Mouse (Mus musculus) monocyte, adult 5-6 weeks (primary cell): ENCODE data around the gene Cnst. TPM values are rescaled to one million over a fixed set of nuclear protein-coding genes. Genes with fewer than 3 reads are reported as not detected.

Experiments used
- ATAC-seq: fragments of 153-309, 156-312 bp; replicated peaks from 2 replicates; pipeline ENCODE4 v1.8.0; 2017; ENCODE audit warnings: mild to moderate bottlenecking; ENCODE audit not compliant: low TSS enrichment, insufficient number of reproducible peaks, severe bottlenecking, poor library complexity, low FRiP score
- total RNA-seq: library from RNA; stranded (forward); fragments of 200-1000, 200-491, 200-594 nt; gene quantifications from 3 replicates; pipeline ENCODE4 v1.2.3, GENCODE M21; 2017

Cnst gene
- total RNA-seq = 46.3 to 67.5 TPM (median 54.8 TPM) in 3 replicates

DNA sequence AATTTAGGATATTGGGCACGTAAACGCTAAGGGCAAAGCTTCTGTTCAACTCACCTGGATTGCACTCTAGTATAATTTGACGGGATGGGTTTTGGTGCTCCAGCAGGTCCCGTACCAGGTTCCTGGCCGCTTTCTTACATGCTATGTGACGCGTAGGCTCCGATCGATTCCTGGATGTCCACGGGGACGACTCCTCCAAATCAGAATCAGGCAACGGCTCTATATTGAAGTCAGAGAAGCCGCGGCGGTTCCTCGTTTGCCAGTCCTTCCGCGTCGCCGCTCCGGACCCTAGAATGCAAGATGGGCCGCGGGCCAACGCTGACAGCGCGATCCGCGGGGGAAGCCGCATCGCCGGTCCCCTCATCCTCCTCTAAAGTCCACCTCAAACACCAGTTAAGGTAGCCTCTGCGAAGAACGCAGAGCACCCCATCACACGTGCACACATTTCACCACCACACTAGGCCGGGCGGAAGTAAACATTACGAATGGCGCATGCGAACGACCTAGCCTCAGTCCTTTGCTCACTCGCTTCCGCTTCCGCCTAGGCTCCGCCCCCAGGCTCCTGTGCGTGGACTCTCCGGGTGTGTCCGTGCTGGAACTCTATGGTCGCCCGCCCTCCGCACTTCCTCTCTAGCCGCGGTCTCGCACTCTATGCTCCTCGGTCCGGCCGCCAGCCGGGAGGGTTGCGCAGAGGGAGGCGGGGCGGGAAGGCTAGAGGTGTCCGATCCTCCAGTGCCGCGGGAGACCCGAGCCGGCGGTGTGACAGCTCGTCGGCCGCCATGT is at the start of gene Cnst, which contains the start of gene Tfb2m:
TSS of gene Cnst (plus strand) at position 603 of the 783 bp plus-strand sequence.
TSS of gene Tfb2m (minus strand) at position 500 of the 783 bp plus-strand sequence.
- peak; percentile 97 for ATAC-seq

DNA sequence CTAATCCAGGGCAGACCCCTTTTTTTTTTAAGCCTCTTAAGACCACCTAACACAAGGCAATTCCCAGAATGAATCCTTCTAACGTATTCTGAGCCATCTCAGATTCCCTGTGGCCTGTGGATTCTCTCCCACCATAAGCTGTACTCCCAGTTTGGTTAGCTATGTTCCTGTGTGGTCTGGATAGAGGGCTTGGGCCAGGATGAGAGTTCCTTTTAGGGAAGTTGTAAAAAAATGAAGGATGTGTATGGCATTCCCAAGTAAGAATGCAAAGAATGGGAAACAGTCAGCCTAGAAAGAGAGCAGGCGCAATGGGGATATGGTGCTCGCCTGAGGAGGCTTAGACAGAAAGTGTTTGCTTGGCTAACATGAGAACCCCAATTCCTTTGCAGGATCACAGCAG is 46.9 kb upstream of the Cnst start:
- ATAC-seq = no peak

DNA sequence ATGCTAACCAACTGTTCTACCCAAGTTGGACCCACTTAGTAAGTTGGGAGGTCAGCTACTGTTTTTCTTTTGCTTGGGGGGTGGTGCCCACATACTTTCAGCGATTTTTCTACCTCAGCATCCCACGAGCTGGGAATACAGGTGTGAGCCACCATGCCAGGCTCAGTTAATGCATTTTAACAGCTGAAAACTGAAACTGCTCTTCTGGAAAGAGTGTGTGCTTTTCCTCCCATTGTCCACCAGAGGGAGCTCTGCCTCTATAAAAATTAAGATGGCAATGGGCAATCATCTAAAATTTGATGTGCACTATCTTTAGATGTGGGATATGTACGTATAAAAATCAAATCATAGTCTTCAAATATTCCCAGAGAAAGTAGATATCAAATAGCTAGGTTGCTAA is 43.6 kb upstream of the Cnst start:
- 0 out of 2 replicates have a peak, but pooled peaks have one; percentile 50 for ATAC-seq

DNA sequence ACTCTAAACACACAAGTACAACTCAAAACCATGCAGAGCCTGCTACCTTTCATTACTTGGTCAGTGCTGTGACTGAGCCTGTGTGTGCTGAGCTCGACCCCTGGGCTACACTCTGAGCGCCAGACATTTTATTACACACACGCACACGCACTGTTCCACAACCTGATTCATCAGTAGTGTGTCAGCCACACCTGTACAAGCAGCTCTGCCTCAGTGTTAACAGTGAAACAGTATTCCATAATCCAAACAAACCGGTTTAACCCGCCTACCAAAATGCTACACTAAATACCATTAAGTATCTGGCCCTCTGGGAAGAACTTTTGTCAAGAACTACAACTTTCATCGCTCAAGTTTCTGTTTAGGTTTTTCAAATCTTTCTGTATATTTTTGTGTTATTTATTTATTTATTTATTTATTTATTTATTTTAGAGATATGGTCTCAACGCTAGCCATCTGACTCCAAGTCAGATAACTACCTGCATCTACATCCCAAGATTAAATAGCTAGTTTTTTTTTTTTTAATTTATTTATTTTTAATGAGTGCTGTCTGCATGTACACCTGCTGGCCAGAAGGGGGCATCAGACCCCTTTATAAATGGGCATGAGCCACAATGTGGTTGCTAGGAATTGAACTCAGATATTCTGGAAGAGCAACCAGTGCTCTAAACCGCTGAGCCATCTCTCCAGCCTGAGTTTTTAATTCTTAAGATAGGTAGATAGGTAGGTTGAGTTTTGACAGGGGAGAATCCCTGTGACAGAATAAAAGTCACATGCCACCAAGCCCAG is 39.4 kb upstream of the Cnst start:
- no peak for ATAC-seq

DNA sequence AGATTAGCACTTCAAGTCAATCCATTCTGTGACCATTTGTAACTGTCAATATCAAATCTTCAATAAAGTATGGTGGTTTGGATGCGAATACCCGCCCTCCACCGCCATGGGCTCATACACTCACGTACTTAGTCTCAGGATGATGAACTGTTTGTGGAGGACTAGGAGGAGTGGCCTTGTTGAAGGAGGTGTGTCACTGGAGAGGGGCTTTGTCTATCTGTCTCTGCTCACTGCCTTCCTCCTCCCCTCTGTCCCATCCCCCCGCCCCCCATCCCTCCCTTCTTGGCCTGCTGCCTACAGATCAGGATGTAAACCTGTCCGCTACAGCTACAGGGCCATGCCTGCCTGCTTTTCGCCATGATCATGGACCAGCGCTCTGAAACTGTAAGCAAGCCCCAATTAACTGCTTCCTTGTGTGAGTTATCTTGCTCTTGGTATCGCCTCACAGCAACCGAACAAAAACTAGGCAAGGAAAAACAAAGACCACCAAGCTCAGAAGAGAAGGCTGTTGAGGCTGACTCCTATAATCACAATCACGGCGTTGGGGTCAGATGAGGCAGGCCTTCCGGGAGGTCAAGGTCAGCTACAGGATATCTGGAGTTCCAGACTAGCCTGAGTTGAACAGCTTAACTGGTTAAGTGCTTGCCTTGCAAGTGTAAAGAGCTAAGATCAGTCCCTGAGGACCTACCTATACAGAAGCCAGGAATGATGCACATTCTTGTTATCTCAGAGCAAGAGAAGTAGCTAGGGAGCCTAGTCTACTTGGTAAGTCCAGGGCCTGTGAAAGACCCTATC is 35.4 kb upstream of the Cnst start:
- no peak for ATAC-seq

DNA sequence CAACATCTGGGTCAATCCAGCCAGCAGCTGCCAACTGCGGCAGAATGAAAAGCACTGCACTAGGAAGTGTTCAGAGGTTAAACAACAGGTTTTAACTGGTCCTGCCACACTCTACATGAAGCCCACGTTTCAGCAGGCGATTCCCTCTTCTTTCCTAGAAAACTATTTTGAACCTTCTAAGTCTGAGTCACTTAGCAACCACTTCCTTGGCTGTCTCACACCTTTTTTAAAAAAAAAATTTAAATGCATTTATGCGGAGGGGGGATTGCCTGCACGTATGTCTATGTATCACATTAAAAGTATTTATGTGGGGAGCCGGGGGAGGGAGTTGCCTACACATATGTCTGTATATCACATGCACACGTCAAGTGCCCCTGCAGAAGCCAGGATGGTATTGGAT is 34.3 kb upstream of the Cnst start:
- no peak for ATAC-seq

DNA sequence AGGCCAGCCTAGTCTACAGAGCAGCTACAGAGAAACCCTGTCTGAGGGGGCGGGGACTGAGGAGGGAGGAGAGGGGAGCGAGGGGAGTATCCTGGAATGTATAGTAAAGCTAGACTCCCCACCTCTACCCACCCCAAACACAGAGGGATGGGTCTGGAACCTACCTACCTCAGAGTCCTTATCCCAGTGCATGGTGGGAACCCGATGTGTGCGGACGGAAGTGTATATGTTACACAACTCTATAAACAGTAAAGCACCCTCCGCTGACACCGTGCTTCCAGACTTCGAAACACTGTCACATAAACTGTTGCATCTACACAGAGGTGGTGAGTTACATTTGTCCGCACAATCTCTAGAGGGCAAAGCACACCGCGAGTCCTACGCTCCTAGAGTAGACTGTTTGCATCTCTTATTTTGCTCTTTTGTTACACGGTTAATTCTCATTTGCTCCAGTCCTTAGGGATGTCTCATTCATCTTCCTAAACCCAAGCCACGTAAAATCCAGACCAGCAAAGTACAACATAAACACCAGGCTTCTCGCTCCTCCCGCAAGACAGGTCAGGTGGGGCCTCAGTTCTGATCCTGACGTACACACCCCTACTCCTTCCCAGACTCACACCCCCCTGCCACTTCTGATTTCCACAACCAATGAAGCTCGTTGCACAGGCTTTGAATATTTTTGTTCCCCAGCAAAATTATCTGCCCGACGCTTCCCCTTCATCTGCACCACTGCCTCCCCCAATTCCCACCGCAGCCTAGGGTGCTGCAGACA is 29.0 kb upstream of the Cnst start:
- peak; percentile 29 for ATAC-seq

DNA sequence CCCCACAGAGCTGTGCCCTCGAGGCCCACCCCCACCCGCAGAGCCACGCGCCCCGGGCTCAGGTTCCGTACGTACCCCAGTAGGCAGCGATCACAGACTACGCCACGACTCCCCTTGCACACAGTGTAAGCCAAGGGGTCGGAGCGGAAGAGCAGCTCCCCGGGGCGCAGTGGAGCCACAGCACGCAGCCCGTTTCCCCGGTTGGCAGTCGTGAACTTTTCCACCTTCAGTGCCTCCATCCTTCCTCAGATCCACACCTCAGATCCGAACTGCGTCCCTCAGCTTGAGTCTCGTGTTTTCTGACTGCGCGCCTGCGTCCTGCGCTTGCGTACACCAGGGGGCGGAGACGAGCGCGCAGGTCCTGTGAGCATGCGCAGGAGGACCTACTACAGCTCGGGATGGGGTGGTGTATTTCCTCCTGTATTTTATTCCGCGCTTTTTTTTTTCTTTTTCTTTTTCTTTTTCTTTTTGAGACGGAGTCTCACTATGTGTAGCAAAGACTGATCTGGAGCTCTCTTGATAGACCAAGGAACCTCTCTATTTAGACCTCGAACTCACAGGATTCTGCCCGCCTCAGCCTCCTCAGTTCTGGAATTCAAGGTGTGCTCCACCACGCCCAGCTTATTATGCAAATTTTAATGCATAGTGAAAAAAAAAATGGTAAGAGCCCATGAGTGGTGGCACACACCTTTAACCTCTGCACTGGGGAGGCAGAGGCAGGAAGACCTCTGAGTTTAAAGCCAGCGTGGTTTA is 28.3 kb upstream of the Cnst start, which contains the start of gene Smyd3:
TSS of gene Smyd3 (minus strand) at position 329 of the 753 bp plus-strand sequence.
- peak; percentile 96 for ATAC-seq

DNA sequence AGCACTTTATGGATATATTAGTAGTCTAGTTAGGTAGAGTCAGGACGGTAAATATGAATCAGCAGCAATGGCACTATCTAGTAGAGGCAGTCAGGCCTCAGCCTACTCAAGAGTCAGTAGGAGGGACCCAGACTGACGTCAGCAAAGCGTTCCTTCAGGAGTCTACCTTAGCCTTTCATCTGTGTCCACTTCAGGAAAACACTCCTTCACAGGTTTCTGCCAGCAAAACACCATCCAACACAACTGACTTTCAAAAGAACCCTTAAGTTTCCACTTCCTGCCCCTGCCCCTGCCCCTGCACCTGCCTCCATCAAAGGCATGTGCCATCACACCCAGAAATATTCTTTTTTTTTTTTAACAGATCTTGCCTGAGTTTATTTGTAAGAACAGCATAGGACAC is 26.3 kb upstream of the Cnst start:
- ATAC-seq = no peak

DNA sequence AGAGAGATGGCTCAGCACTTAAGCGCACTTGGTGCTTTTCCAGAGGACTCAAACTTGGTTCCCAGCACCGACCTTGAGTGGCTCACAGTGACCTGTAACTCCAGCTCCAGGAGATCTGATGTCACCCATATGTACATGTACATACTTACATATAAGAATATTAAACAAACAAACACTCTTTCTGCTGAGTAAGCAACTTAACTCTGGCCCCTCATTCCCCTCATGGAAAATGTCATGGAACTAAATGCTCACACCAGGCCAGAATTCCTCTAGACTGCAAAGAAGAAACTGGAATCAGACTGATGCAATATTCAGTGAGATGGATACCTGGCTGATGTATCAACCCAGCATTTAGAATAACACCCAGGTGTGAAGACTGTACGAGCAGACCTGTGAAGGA is 7.1 kb upstream of the Cnst start:
- no peak for ATAC-seq

DNA sequence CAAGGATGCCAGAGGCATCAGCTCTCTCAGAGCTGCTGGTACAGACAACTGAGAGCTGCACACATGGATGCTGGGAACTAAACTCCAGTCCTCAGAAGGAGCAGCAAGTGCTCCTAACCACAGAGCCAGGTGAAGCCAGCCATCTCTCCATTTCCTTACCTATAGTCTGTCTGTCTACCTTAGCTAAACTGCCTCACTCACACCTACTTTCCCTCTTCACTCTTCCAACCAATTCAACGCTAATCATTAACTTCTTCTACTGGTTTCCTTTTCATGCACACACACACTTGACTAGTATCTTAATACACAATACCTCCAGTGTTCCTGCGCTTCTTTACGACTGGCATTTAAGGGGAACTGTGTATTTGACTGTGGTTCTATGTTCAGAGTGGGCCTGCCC is 6.3 kb upstream of the Cnst start:
- ATAC-seq = no peak

DNA sequence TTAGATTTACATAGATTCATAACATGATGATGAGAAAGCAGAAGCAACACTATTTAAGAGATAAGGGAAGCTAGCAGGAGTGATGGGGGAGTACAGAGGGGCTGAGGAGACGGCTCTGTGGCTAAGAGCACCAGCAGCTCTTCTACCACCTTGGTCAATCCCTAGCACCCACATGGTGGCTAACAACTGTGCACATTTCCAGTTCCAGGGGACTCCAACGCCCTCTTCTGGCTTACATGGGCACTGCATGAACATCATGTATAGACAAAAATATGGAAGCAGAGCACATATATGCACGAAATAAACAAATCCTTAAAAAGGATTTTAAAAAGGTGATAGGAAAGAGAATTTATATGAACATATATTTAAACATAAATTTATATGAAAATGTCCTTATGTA is 4.7 kb upstream of the Cnst start:
- no peak for ATAC-seq

DNA sequence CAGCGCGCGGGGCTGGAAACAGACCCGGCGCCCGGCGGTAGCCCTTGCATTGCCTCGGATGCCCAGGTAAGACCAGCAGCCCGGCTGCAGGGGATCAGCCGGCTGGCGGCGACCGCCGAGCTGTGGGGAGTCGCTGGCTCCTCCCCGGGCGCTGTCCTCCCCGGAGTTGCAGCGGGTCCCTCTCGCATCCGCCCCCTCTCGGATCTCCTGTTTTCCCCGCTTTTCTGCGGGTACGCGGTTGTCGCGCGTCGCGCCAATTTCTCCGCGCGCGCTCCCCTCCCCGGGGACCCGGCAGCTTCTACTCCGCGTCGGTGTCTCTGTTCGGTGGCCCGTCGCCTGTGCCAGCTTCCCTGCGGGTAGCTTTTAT is 364 bp downstream of the Cnst start:
- ATAC-seq = no peak

DNA sequence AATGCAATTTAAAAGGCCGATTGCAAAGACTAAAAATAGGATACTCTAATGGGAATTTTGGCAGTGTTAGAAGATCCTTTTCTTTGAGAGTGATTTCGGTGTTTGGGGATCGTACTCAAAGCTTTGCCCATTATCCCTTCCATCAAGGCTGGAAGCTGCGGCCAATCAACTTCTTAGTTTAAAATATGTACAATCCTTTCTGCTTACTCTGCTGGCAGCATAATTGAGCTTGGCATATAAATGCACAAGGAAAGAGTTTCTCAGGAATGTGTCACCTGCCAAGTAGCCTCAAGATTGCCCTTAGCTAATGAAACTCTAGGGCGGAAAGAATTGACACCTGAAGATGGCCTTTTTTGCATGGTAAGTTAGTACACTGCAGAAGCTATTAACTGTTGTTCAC is 1.0 kb downstream of the Cnst start:
- no peak for ATAC-seq

DNA sequence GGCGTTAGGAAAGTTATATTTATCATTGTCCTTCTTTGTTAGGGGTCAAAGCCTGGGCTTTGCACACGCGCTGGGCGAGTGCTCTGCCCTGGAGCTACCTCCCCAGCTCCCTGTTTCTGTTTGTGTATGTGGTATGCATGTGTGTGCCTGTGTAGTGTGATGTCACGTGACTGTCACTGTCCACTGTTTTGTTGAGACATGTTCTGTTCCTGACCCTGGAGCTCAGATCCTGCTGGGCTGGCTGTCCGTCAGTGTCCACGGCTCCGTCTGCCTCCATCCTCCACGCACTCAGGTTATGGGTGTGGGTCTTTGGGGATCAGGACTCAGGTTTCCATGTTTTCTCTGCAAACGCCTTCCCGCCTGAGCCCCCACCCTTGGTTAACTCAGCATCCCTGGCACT is 2.0 kb downstream of the Cnst start:
- no peak for ATAC-seq

DNA sequence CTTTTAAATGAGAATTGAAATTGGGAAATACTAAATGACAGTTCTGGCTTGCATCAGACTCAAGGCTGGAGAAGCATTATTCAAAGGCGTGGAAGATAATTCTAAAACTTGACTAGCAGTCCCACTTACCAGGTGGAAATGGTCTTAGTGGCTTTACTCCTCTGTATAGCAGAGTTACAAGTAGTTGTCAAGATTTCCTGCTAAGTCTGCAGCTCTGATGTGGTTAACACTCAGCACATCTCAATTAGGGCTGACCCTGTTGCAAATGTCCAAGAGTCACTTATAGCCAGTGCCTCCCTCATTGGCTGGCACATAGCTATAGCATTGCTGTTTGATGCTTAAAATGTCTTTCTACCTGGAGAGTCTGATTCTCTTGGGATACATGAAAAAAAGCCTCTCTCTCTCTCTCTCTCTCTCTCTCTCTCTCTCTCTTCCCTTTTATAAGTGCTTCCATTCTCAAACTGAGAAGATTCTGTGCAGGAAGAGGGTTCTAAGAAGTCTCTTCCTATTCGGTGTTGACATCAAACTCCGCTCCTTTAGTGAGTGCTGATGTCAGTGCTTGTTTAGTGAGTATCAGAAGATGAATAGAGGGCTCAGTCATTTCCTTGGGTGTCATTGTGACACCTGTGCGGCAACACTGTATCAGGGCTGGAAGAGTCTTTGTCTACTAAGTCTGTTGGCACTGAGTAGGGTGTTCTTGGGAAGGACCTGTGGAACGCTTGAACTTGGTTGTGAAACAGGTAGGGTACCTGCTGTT is 3.0 kb downstream of the Cnst start:
- no peak for ATAC-seq

DNA sequence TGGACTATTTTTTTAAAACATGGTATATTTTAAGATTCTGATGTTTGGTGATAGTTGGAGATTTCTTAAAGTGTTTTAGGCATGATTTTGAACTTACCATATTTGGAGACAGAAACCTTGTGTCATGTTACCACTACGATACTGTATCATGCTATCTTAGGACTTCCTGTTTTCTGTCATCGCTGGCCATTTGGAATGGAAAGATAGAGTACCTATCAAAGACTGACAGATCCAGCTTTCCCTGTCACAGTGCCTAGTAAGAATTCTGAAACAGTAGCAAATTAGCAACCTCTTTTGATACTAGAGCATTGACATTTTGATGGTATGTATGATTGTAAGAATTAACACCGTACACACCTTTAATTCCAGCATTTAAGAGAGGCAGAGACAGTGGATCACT is 5.2 kb downstream of the Cnst start:
- no peak for ATAC-seq
